Mouse (Mus musculus) central nervous system, embryonic 18 days (tissue): Measurements from ENCODE around the gene Mbl2. TPM values are rescaled to one million over a fixed set of nuclear protein-coding genes. Genes with fewer than 3 reads are reported as not detected.

ENCODE experiments used
- polyA plus RNA-seq: library from polyadenylated mRNA; depleted of rRNA; stranded (reverse); fragments of >200 nt; gene quantifications from 2 replicates; pipeline ENCODE4 v1.2.3, GENCODE M21; 2012; rRNA removed

Gene Mbl2
- not detected in 2 replicates for polyA plus RNA-seq

DNA sequence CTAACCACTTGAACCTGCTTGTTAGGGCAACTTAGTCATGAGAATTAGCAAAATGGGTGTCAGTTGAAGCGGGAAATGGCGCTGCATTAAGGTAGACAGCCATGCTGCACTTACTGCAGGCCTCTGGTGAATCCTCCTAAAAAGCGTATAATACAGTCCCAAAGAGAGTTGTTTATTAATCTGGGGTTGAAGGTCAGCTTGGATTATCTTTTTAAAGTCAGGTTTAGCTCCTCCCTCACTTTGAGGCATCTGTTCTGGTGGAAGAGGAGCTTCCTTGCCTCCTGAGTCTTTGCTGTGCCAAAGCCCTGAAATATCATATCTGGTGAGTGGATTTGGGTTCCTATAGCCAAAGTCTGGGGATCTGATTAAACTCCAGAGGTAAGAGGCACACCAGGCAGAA lies at the start of gene Mbl2:
Mbl2 (plus strand) TSS at position 252 of the 400 bp plus-strand sequence.

Other genes starting within 250 kb of the Mbl2 start
- not detected in 2 replicates for gene Trpd52l3, start 229.2 kb upstream of the Mbl2 start, polyA plus RNA-seq
- gene Uhrf2, start 202.4 kb upstream of the Mbl2 start, polyA plus RNA-seq, result 116 and 125 TPM in 2 replicates
- 9.0 and 10.5 TPM in 2 replicates for gene Gldc, start 57.5 kb upstream of the Mbl2 start, polyA plus RNA-seq